Comparison of ENCODE assay signal across 17 mouse cellular contexts in the genomic region with DNA sequence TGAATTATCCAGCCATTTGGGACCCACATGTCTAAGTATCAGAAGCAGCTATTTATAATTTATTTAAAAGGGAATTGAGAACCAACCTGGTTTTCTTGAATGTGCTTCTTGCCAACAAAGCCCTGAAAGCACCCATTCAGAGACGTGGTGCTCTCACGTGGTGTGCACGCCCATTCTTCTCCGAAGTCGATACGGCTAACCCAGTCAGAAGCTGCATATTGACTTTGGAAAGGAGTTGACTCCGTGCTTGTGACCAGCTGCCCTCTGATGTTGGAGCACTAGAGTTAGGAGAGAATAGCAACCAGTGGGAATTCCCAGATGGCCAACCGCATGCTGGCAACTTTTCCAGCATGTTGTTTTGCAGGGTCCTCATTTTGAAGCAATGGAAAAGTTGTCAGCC.
"Had no signal": no experiment of that assay in that cellular context is flagged by ENCODE, and none has a peak within 500 bp of the region (broad histone marks: within the 10 kb centered on the region; RNA-seq: fewer than 3 reads in every experiment).

No protein-coding gene starts in this region.

- H3K9me3 ChIP-seq: lung, embryonic 15.5 days; midbrain, embryonic 13.5 days; midbrain, embryonic 15.5 days; neural tube, embryonic 12.5 days; stomach, embryonic 15.5 days had no signal

- ATAC-seq: lung, postnatal 0 days; midbrain, embryonic 13.5 days; midbrain, embryonic 15.5 days had no signal

- H3K36me3 ChIP-seq: lung, embryonic 15.5 days; midbrain, embryonic 13.5 days; midbrain, embryonic 15.5 days; neural tube, embryonic 12.5 days; stomach, embryonic 15.5 days had no signal

- H3K4me2 ChIP-seq: lung, embryonic 15.5 days; midbrain, embryonic 11.5 days; midbrain, embryonic 13.5 days; midbrain, embryonic 15.5 days; neural tube, embryonic 12.5 days; stomach, embryonic 15.5 days had no signal

- DNase-seq: lung, adult 2 months; lung, postnatal 14 days; lung, postnatal 36 days; right cerebral cortex, postnatal 14 days; thymus, adult 2 months; thymus, postnatal 25 days; thymus, postnatal 4 days had no signal

- H3K4me3 ChIP-seq: lung, embryonic 15.5 days; megakaryocyte, embryonic 14.5 days; midbrain, embryonic 13.5 days; midbrain, embryonic 15.5 days; neural tube, embryonic 12.5 days; stomach, embryonic 15.5 days had no signal

- H3K9ac ChIP-seq: lung, embryonic 15.5 days; midbrain, embryonic 13.5 days; midbrain, embryonic 15.5 days; neural tube, embryonic 12.5 days; stomach, embryonic 15.5 days had no signal

- H3K4me1 ChIP-seq: lung, embryonic 15.5 days; megakaryocyte, embryonic 14.5 days; midbrain, embryonic 15.5 days; neural tube, embryonic 12.5 days; stomach, embryonic 15.5 days had no signal

- H3K27me3 ChIP-seq: lung, embryonic 15.5 days; megakaryocyte, embryonic 14.5 days; midbrain, embryonic 13.5 days; midbrain, embryonic 15.5 days; neural tube, embryonic 12.5 days; stomach, embryonic 15.5 days had no signal

- H3K27ac ChIP-seq: lung, embryonic 15.5 days; macrophage; midbrain, embryonic 13.5 days; midbrain, embryonic 15.5 days; neural tube, embryonic 12.5 days; stomach, embryonic 15.5 days; stomach, postnatal 0 days had no signal
